Mouse (Mus musculus) hindbrain, embryonic 12.5 days (tissue): ENCODE results near the gene Gm7029. TPM values are rescaled to one million over a fixed set of nuclear protein-coding genes. Genes with fewer than 3 reads are reported as not detected.
A peak's percentile ranks its signal among the peaks of the same experiment; 100 is the strongest.
"Not testable (repeated sequence)": the region's sequence is repeated elsewhere in the genome, so short reads cannot be mapped to it uniquely, and the experiment has no call there.

Source experiments
- ATAC-seq: fragments of 200-750 bp; cut with Nextera tagmentation; 2 replicates; pipeline ENCODE4 v1.8.0; 2017; ENCODE audit warnings: moderate TSS enrichment; ENCODE audit not compliant: low FRiP score
- H3K27ac ChIP-seq: fragments of 300-500 bp; sonication (generic); 2 replicates; pipeline ENCODE4 v1.5.1; 2016; ENCODE audit warnings: mild to moderate bottlenecking
- H3K27me3 ChIP-seq: fragments of 300-500 bp; sonication (generic); 2 replicates; pipeline ENCODE4 v1.6.1; 2016; ENCODE audit warnings: mild to moderate bottlenecking
- H3K36me3 ChIP-seq: fragments of 300-500 bp; sonication (generic); 2 replicates; pipeline ENCODE4 v1.6.1; 2016; ENCODE audit warnings: mild to moderate bottlenecking
- H3K4me1 ChIP-seq: fragments of 300-500 bp; sonication (generic); 2 replicates; pipeline ENCODE4 v1.6.1; 2016
- H3K4me2 ChIP-seq: fragments of 300-500 bp; sonication (generic); replicated peaks from 2 replicates; pipeline ENCODE4 v1.6.1; 2016; ENCODE audit warnings: mild to moderate bottlenecking
- H3K4me3 ChIP-seq: fragments of 300-500 bp; sonication (generic); 2 replicates; pipeline ENCODE4 v1.5.1; 2016; ENCODE audit warnings: mild to moderate bottlenecking
- H3K9ac ChIP-seq: fragments of 300-500 bp; sonication (generic); 2 replicates; pipeline ENCODE4 v1.6.1; 2016; ENCODE audit warnings: mild to moderate bottlenecking, moderate library complexity
- H3K9me3 ChIP-seq: fragments of 300-500 bp; sonication (generic); replicated peaks from 2 replicates; pipeline ENCODE4 v1.6.1; 2016; ENCODE audit warnings: mild to moderate bottlenecking
- WGBS: fragments of 180-500 bp; shearing (Covaris S2); methylation state at CpG from one replicate; pipeline ENCODE4 v1.1.7; 2016; 5-methylcytosine and 5-hydroxymethylcytosine counted together
- polyA plus RNA-seq: library from polyadenylated mRNA; unstranded; fragments of >200 nt; fragmentation: Nextera tagmentation; extraction: Ambion mirVana; gene quantifications from 2 replicates; pipeline ENCODE4 v1.2.1, GENCODE M21; 2016

The Gm7029 gene
- polyA plus RNA-seq, 1 experiment from 2014 or later, result not detected

DNA sequence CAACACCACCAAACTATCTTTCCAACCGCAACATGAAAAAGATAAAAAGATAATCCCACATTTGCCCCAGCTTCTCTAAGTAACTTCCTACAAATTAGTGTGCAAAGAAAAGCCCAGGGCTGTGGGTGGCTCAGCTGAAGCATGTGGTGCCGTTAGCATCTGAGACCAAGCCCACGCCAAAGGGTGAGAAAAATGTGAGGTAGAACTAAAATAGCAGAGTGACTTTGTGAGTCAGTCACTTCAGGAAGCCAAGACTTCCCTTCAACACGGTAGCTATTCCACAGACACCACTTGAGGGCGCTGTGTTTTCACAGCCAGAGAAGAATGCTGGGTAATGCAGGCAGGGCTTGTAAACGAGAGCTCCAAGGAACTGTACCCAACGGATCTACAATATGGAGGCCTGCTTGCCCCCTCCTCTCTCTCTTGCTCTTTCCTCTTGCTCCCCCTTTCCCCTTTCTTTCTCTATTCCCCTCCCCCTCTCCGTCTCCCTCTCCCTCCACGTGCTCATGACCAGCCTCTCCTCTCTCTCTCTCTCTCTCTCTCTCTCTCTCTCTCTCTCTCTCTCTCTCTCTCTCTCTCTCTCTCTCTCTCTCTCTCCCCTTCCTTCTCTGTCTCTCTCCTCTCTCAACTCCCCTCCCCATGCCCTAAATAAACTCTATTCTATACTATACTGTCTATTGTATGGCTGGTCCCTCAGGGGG lies 8.2 kb upstream of the Gm7029 start:
- no peaks in the 10 kb centered on the region for H3K4me1 ChIP-seq
- no peak overlapping the region for H3K4me2 ChIP-seq
- no peaks in the 10 kb centered on the region for H3K36me3 ChIP-seq
- no peaks in the 10 kb centered on the region for H3K27me3 ChIP-seq
- WGBS, result 34% methylated on average over 9 of the region's 9 CpGs
- H3K9me3 ChIP-seq, result no peaks in the 10 kb centered on the region
- H3K9ac ChIP-seq, result no peak overlapping the region
- no peak overlapping the region for H3K27ac ChIP-seq
- no peak for ATAC-seq
- no peak overlapping the region for H3K4me3 ChIP-seq

DNA sequence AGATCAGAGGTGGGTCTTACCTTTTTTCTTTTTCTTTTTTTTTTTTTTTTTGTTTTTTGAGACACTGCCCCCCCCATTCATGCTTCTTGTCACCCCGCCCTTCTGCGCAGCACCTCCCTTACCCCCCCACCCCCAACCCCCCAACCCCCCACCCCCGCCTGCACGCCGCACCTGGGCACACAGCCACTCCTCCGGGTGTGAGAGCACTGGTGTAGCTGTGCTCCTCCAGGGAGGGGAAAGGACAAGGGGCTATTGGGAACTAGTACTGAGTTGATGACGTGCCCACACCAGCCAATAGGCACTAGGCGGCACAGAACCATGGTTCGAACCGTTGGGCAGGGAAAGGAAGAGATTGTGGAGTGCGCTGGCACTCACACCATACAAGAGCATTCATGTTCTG lies 774 bp downstream of the Gm7029 start:
- no peak overlapping the region for H3K9ac ChIP-seq
- H3K9me3 ChIP-seq, result no peaks in the 10 kb centered on the region
- no peak overlapping the region for H3K27ac ChIP-seq
- H3K4me1 ChIP-seq, result no peaks in the 10 kb centered on the region
- no peak for ATAC-seq
- no peak overlapping the region for H3K4me2 ChIP-seq
- H3K27me3 ChIP-seq, result no peaks in the 10 kb centered on the region
- no peak overlapping the region for H3K4me3 ChIP-seq
- whole genome bisulfite sequencing, result 89% methylated on average over 11 of the region's 11 CpGs
- peaks cover 19% of the 10 kb centered on the region for H3K36me3 ChIP-seq

DNA sequence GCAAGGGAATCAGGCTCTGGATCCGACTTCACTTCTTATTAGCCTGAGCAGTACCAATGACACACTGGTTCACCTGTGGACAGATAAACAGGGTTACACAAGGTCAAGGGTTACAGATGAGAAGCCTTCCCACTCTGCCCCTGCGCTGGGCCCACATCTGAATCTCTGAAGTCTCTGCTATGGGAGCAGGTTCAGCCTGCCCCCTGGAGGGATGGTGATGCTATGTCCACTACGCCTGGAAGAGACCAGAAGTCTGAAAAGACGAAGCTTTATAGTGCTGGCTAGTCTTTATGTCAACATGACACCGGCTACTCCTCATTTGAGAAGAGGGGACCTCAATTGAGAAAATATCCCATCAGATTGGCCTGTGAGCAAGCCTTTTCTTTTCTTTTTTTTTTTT lies 2.2 kb downstream of the Gm7029 start:
- H3K9ac ChIP-seq, result not testable (repeated sequence)

DNA sequence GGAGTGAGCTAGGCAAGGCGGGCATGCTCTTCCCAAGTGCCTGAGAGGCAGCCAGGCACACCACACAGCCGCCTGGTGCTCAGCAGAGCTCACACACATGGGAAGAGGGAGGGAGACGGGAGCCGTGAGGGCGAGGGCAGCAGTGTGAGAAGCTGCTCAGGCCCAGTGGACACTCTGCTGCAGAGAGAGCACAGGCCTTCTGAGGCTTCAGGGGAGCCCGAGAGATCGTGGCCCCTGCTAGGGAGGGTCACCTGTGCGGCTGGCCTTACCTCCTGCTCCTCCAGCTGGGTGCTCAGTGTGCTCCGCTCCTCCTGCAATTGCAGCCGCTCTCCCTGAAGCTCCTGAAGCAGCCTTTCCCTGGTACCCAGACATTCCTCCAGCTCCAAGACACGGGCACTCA lies 10.7 kb downstream of the Gm7029 start:
- not testable (repeated sequence) for H3K4me1 ChIP-seq, H3K4me3 ChIP-seq, H3K27ac ChIP-seq, H3K9me3 ChIP-seq, H3K4me2 ChIP-seq, H3K9ac ChIP-seq, H3K27me3 ChIP-seq, ATAC-seq
- H3K36me3 ChIP-seq, result peaks cover 27% of the 10 kb centered on the region
- 88% methylated on average over 10 of the region's 11 CpGs for WGBS

More for the DNA sequence above, 2.2 kb downstream of the Gm7029 start:
- not testable (repeated sequence) for H3K4me3 ChIP-seq, H3K27ac ChIP-seq, H3K9me3 ChIP-seq, H3K27me3 ChIP-seq, H3K4me2 ChIP-seq, ATAC-seq, H3K4me1 ChIP-seq
- peaks cover 26% of the 10 kb centered on the region for H3K36me3 ChIP-seq
- 82% methylated on average over 5 of the region's 5 CpGs for WGBS

DNA sequence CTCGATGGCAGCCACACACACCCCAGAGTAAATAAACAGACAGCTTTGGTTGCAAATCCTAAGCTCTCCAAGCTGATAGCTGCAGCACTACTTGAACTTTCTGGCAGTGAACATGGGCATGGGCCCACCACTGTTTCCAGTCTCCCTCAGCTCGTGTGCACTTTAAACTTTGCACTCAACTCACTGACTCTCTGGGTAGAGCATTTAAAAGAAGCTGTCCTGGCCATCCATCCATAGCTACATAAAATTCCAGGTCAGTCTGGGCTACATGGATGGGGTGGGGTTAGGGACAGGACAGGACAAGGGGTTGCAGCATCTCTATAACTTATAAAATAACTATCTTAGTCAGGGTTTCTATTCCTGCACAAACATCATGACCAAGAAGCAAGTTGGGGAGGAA lies 14.2 kb downstream of the Gm7029 start:
- H3K4me3 ChIP-seq, H3K4me2 ChIP-seq, H3K27me3 ChIP-seq, H3K4me1 ChIP-seq, H3K27ac ChIP-seq, H3K9me3 ChIP-seq, ATAC-seq, H3K9ac ChIP-seq: not testable (repeated sequence)
- 82% methylated on average over 2 of the region's 2 CpGs for WGBS
- peaks cover 19% of the 10 kb centered on the region; the same call in 1 of the 2 replicates for H3K36me3 ChIP-seq

DNA sequence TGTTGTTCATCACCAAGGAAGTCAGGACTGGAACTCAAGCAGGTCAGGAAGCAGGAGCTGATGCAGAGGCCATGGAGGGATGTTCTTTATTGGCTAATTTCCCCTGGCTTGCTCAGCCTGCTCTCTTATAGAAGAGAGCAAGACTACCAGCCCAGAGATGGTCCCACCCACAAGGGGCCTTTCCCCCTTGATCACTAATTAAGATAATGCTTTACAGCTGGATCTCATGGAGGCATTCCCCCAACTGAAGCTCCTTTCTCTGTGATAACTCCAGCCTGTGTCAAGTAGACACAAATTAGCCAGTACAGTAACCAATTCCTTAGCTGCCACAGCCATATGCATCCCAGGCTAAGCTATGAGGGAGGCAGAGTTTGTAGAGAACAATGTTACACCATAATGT lies 14.6 kb downstream of the Gm7029 start:
- H3K27me3 ChIP-seq, H3K27ac ChIP-seq, ATAC-seq, H3K9me3 ChIP-seq, H3K4me1 ChIP-seq, H3K4me2 ChIP-seq, H3K4me3 ChIP-seq, H3K9ac ChIP-seq: not testable (repeated sequence)
- H3K36me3 ChIP-seq, result peaks cover 19% of the 10 kb centered on the region; the same call in 1 of the 2 replicates

DNA sequence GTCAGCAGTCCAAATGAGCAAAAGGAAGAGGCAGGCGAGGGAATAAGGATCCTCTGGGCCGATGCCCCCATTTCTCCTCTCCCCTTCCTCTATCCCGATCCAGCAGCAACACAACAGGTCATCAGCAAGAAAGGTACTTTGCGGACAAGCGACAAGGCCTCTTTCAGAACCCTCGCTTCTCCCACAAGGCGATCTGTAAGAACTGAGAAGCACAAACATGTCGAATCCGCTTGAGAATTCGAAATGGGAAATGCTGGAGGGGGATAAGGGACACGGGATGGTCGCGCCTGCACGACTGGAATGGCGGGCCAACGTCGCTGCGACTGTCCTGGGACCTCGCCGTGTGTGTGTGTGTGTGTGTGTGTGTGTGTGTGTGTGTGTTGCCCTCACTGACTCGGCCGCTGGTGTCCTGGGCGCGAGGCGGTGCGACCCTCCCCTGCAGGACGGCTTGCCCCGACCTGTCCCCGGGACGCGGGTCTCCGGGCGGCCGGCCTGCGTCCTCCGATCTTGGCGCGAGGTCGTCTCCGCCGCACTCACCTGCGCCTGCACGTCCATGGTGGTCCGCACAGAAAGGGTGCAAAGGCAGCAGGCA lies 16.4 kb downstream of the Gm7029 start:
- WGBS, result under 1% methylated on average over 44 of the region's 44 CpGs
- H3K27me3 ChIP-seq, H3K9me3 ChIP-seq, H3K4me1 ChIP-seq: not testable (repeated sequence)
- 0 out of 2 replicates have a peak, but pooled peaks cover 11% of the 10 kb centered on the region for H3K36me3 ChIP-seq
- H3K27ac ChIP-seq, result peak overlapping the region; percentile 55; the same call in 1 of the 2 replicates
- peak overlapping the region; percentile 68 for H3K9ac ChIP-seq
- peak overlapping the region; percentile 70 for H3K4me3 ChIP-seq
- ATAC-seq, result peak; percentile 34; the same call in 1 of the 2 replicates
- peak overlapping the region; percentile 68 for H3K4me2 ChIP-seq

DNA sequence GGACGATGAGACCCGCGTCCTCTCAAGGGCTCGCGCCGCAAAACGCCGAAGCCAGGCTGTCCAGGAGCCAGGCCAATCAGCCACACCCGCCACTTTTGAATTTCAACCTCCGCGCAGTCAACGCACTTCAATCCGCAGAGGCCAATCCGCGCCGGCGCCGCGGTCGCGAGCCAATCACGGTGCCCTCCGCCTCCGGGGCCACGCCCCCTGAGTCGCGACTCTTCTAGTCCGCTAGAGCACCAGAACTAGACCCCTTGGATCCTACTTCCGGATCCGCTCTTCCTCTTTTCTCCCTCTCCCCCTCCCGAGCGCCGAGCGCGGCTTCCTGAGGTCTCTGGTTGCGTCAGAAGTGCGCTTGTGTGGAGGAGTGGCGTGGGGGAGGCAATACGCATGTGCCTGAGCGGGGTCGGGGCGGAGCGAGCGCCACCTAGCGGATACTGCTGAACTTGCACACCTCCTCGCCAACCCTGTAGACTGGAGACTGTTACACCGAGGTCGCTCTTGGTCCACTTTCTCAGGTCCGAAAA lies 17.0 kb downstream of the Gm7029 start, which contains the start of gene Kifc1:
TSS of gene Kifc1 (minus strand) at position 129 of the 527 bp plus-strand sequence.
- Histone ChIP-seq H3K4me3 (peak within 1 kb of the TSS; percentile 70), H3K36me3 (0 out of 2 replicates have a peak, but pooled peaks cover 8% of the 10 kb centered on the region), H3K27ac (peak within 1 kb of the TSS; percentile 55; the same call in 1 of the 2 replicates), H3K27me3 (no peaks in the 10 kb centered on the region; the same call in 1 of the 2 replicates), H3K9me3 (no peaks in the 10 kb centered on the region), H3K9ac (peak within 1 kb of the TSS; percentile 68), H3K4me2 (peak within 1 kb of the TSS; percentile 68), H3K4me1 (peaks cover 9% of the 10 kb centered on the region)
- WGBS, result 1% methylated on average over 49 of the region's 49 CpGs
- ATAC-seq, result peak; percentile 99

DNA sequence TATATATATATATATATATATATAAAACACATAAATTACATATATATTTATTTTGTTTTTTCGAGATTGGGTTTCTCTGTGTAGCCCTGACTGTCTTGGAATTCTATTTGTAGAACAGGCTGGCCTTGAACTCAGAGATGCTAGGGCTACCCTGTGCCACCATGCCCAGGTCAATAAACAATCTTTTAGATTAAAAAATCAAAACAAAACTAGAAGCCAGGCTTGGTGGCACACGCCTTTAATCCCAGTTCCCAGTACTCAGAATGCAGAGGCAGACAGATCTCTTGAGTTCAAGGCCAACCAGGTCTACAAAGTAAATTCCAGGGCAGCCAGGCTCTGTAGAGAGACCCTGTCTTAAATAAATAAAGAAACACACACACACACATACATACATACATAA lies 17.7 kb downstream of the Gm7029 start:
- 68% methylated on average over 2 of the region's 2 CpGs for WGBS
- Histone ChIP-seq H3K27ac (no peak overlapping the region), H3K4me2 (no peak overlapping the region), H3K4me1 (peaks cover 9% of the 10 kb centered on the region), H3K4me3 (no peak overlapping the region), H3K27me3 (no peaks in the 10 kb centered on the region; the same call in 1 of the 2 replicates), H3K9ac (no peak overlapping the region), H3K9me3 (no peaks in the 10 kb centered on the region), H3K36me3 (0 out of 2 replicates have a peak, but pooled peaks cover under 1% of the 10 kb centered on the region)
- ATAC-seq, result no peak

DNA sequence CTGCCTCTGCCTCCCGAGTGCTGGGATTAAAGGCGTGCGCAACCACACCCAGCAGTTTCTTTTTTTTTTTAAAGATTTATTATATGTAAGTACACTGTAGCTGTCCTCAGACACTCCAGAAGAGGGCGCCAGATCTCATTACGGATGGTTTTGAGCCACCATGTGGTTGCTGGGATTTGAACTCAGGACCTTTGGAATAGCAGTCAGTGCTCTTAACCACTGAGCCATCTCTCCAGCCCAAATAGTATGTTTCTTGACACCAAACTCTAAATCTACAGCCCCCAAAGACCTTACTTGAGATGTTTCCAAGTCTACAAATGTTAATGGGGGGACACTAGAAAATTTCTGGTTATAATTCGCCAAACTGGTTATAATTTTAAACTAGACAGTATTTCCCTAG lies 18.3 kb downstream of the Gm7029 start:
- not testable (repeated sequence) for H3K9me3 ChIP-seq, H3K4me1 ChIP-seq, H3K9ac ChIP-seq, H3K4me3 ChIP-seq, ATAC-seq, H3K27ac ChIP-seq, H3K36me3 ChIP-seq, H3K4me2 ChIP-seq, H3K27me3 ChIP-seq
- 68% methylated on average over 6 of the region's 6 CpGs for WGBS

DNA sequence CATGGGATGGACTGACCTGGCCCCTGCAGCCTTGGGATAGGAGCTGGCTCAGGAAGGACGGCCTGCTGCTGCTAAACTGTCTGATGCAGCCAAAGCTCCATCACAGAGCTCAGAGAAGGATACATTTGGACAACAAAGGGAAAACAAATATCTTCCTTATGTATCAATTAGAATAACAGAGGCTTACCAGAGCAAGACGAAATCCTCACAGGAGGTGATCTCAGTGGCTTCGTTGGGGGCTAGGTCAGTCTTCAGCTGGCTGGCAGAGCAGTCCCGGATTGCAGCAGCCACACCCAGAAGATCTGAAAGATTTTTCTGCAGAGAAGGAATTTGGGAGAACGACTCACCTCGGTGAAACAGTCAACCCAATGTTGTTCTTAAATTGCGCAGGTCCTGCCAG lies 18.8 kb downstream of the Gm7029 start:
- Histone ChIP-seq H3K9ac (no peak overlapping the region), H3K4me2 (no peak overlapping the region), H3K9me3 (no peaks in the 10 kb centered on the region), H3K27me3 (no peaks in the 10 kb centered on the region; the same call in 1 of the 2 replicates), H3K27ac (no peak overlapping the region), H3K4me3 (no peak overlapping the region), H3K4me1 (peaks cover 9% of the 10 kb centered on the region), H3K36me3 (no peaks in the 10 kb centered on the region)
- 11% methylated on average over 7 of the region's 7 CpGs for WGBS
- ATAC-seq, result no peak

DNA sequence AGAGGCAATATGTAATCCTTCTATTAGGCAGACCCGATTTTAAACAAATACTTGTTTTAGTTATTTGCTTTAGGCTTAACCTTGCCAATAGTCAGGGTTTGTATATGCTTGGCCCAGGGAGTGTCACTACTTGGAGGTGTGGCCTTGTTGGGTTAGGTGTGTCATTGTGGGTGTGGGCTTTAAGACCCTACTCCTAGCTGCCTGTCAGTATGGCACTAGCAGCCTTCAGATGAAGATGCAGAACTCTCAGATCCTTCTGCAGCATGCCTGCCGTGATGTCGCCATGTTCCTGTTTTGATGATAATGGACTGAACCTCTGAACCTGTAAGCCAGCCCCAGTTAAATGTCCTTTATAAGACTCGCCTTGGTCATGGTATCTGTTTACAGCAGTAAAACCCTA lies 19.4 kb downstream of the Gm7029 start:
- not testable (repeated sequence) for H3K27me3 ChIP-seq, H3K36me3 ChIP-seq
- 74% methylated on average over 4 of the region's 4 CpGs for WGBS

More for the DNA sequence above, 19.4 kb downstream of the Gm7029 start:
- not testable (repeated sequence) for H3K9ac ChIP-seq, H3K4me3 ChIP-seq, H3K4me2 ChIP-seq, H3K27ac ChIP-seq, ATAC-seq, H3K4me1 ChIP-seq, H3K9me3 ChIP-seq
